Mouse (Mus musculus) E14TG2a.4 (cell line): ENCODE data around the gene Rftn1.

Source experiments
- CTCF ChIP-seq: conservative IDR thresholded peaks from 2 replicates; pipeline ENCODE4 v1.5.1; 2014; ENCODE audit warnings: low read length
- NANOG ChIP-seq: IDR thresholded peaks from 2 replicates; pipeline ENCODE4 v1.6.1; 2014; ENCODE audit warnings: borderline replicate concordance, low read length, mixed read lengths

GRCm38 (mm10) chr17:50122555-50122954 is 67.9 kb downstream of the Rftn1 start:
- TF ChIP-seq CTCF (no peak), NANOG (no peak)
